Mouse (Mus musculus) MEL (cell line): ENCODE measurements at regions not wholly inside any gene's neighbourhood (a gene's known extent, or its start where the extent isn't known, plus 50 kb on each side); places are given as distances from the start of the nearest gene placed in this dataset.

Experiments used
- DNase-seq: peaks from one replicate; pipeline ENCODE4 v3.0.0; 2011; ENCODE audit warnings: low read depth, low spot score
- H3K27ac ChIP-seq: 2 replicates; pipeline ENCODE4 v1.5.1; 2012; ENCODE audit warnings: low read depth, mild to moderate bottlenecking, control low read depth, low read length, moderate library complexity; ENCODE audit not compliant: control insufficient read depth
- H3K27me3 ChIP-seq, 2 experiments: fragments of 150-350 bp in 1 of 2; sonication (generic) in 1 of 2; 2 replicates each; pipeline ENCODE4 v1.6.1; 2012; ENCODE audit warnings: low read length in 2 of 2, mild to moderate bottlenecking in 2 of 2, improper control_type of control experiment in 1 of 2, moderate library complexity in 1 of 2; ENCODE audit not compliant: insufficient read depth in 2 of 2, control insufficient read depth in 1 of 2
- H3K36me3 ChIP-seq, 2 experiments: 2 replicates each; pipeline ENCODE4 v1.6.1; 2012 to 2014; ENCODE audit warnings: low read length in 2 of 2, improper control_type of control experiment in 1 of 2, inconsistent platforms in 1 of 2, mild to moderate bottlenecking in 1 of 2; ENCODE audit not compliant: insufficient read depth in 2 of 2, control insufficient read depth in 1 of 2
- H3K4me1 ChIP-seq, 2 experiments: fragments of 150-350 bp in 1 of 2; sonication (generic) in 1 of 2; 2 replicates each; pipeline ENCODE4 v1.6.1; 2012; ENCODE audit warnings: low read length in 2 of 2, improper control_type of control experiment in 1 of 2, mild to moderate bottlenecking in 1 of 2; ENCODE audit not compliant: insufficient read depth in 2 of 2, control insufficient read depth in 1 of 2
- H3K4me3 ChIP-seq, 2 experiments: fragments of 150-350 bp in 1 of 2; sonication (generic) in 1 of 2; 2 replicates each; pipeline ENCODE4 v1.5.1; 2012; ENCODE audit warnings: low read depth in 2 of 2, low read length in 2 of 2, mild to moderate bottlenecking in 2 of 2, moderate library complexity in 2 of 2, control low read depth in 1 of 2, improper control_type of control experiment in 1 of 2; ENCODE audit not compliant: control insufficient read depth in 1 of 2, insufficient read depth in 1 of 2
- H3K79me2 ChIP-seq: 2 replicates; pipeline ENCODE4 v1.6.1; 2012; ENCODE audit warnings: mild to moderate bottlenecking, low read length, moderate library complexity; ENCODE audit not compliant: control insufficient read depth, poor library complexity, insufficient read depth
- H3K9ac ChIP-seq: 2 replicates; pipeline ENCODE4 v1.6.1; 2012; ENCODE audit warnings: low read depth, mild to moderate bottlenecking, control low read depth, low read length, moderate library complexity; ENCODE audit not compliant: control insufficient read depth, poor library complexity, severe bottlenecking
- H3K9me3 ChIP-seq: fragments of 150-350 bp; sonication (generic); replicated peaks from 2 replicates; pipeline ENCODE4 v1.6.1; 2012; ENCODE audit warnings: mild to moderate bottlenecking, low read length, improper control_type of control experiment, moderate library complexity; ENCODE audit not compliant: insufficient read depth
- CHD1 ChIP-seq: IDR thresholded peaks from 2 replicates; pipeline ENCODE4 v1.6.1; 2012; ENCODE audit warnings: low read depth, mild to moderate bottlenecking, inconsistent platforms, low read length, improper control_type of control experiment
- CTCF ChIP-seq, 3 experiments: IDR thresholded peaks in 2 of 3; conservative IDR thresholded peaks in 1 of 3; 2 replicates each; pipeline ENCODE4 v1.5.1; 2011 to 2012; ENCODE audit warnings: low read length in 3 of 3, low read depth in 2 of 3, mild to moderate bottlenecking in 2 of 3, improper control_type of control experiment in 1 of 3, inconsistent platforms in 1 of 3, mixed read lengths in 1 of 3, moderate library complexity in 1 of 3; ENCODE audit not compliant: control insufficient read depth in 1 of 3, insufficient read depth in 1 of 3, poor library complexity in 1 of 3, severe bottlenecking in 1 of 3
- E2F4 ChIP-seq: IDR thresholded peaks from 2 replicates; pipeline ENCODE4 v1.6.1; 2011; ENCODE audit warnings: low read depth, low read length, improper control_type of control experiment, borderline replicate concordance
- ELF1 ChIP-seq: IDR thresholded peaks from 2 replicates; pipeline ENCODE4 v1.6.1; 2014; ENCODE audit warnings: low read depth, mild to moderate bottlenecking, inconsistent platforms, low read length, improper control_type of control experiment, moderate library complexity
- ETS1 ChIP-seq: IDR thresholded peaks from 2 replicates; pipeline ENCODE4 v1.6.1; 2012; ENCODE audit warnings: low read depth, mild to moderate bottlenecking, inconsistent platforms, low read length, improper control_type of control experiment, moderate library complexity
- GABPA ChIP-seq: IDR thresholded peaks from 2 replicates; pipeline ENCODE4 v1.6.1; 2012; ENCODE audit warnings: low read depth, mild to moderate bottlenecking, inconsistent platforms, low read length, improper control_type of control experiment, moderate library complexity
- GATA1 ChIP-seq: IDR thresholded peaks from 2 replicates; pipeline ENCODE4 v1.6.1; 2011; ENCODE audit warnings: low read depth, low read length, improper control_type of control experiment
- JUND ChIP-seq: IDR thresholded peaks from 2 replicates; pipeline ENCODE4 v1.6.1; 2011; ENCODE audit warnings: low read depth, mild to moderate bottlenecking, improper control_type of control experiment, low read length
- KAT2A ChIP-seq: conservative IDR thresholded peaks from 2 replicates; pipeline ENCODE4 v1.6.1; 2012; ENCODE audit warnings: low read depth, low read length, improper control_type of control experiment, inconsistent platforms
- MAX ChIP-seq: IDR thresholded peaks from 2 replicates; pipeline ENCODE4 v1.6.1; 2011; ENCODE audit warnings: low read length, improper control_type of control experiment
- MAZ ChIP-seq: IDR thresholded peaks from 2 replicates; pipeline ENCODE4 v1.6.1; 2012; ENCODE audit warnings: low read depth, mild to moderate bottlenecking, inconsistent platforms, low read length, improper control_type of control experiment
- MEF2A ChIP-seq: IDR thresholded peaks from 2 replicates; pipeline ENCODE4 v1.6.1; 2014; ENCODE audit warnings: low read depth, mild to moderate bottlenecking, inconsistent platforms, low read length, improper control_type of control experiment; ENCODE audit not compliant: poor library complexity, insufficient replicate concordance, severe bottlenecking; ENCODE audit errors: extremely low read depth
- MYB ChIP-seq: IDR thresholded peaks from 2 replicates; pipeline ENCODE4 v1.6.1; 2011; ENCODE audit warnings: mild to moderate bottlenecking, low read depth, low read length, improper control_type of control experiment
- NELFE ChIP-seq: IDR thresholded peaks from 2 replicates; pipeline ENCODE4 v1.6.1; 2011; ENCODE audit warnings: low read depth, low read length, improper control_type of control experiment
- POLR2A ChIP-seq, 2 experiments: IDR thresholded peaks; 2 replicates each; pipeline ENCODE4 v1.6.1; 2011 to 2012; ENCODE audit warnings: low read length in 2 of 2, mild to moderate bottlenecking in 2 of 2, control low read depth in 1 of 2, improper control_type of control experiment in 1 of 2, low read depth in 1 of 2, moderate library complexity in 1 of 2; ENCODE audit not compliant: control insufficient read depth in 1 of 2, insufficient read depth in 1 of 2, poor library complexity in 1 of 2
- POLR2AphosphoS5 ChIP-seq: IDR thresholded peaks from 2 replicates; pipeline ENCODE4 v1.6.1; 2012; ENCODE audit warnings: low read depth, borderline replicate concordance, mild to moderate bottlenecking, inconsistent platforms, low read length, moderate library complexity, mixed read lengths
- TCF12 ChIP-seq: IDR thresholded peaks from 2 replicates; pipeline ENCODE4 v1.6.1; 2014; ENCODE audit warnings: low read depth, mild to moderate bottlenecking, inconsistent platforms, low read length, improper control_type of control experiment, moderate library complexity
- UBTF ChIP-seq: IDR thresholded peaks from 2 replicates; pipeline ENCODE4 v1.6.1; 2012; ENCODE audit warnings: low read depth, mild to moderate bottlenecking, inconsistent platforms, low read length, improper control_type of control experiment, moderate library complexity, borderline replicate concordance; ENCODE audit not compliant: insufficient read depth
- USF1 ChIP-seq: IDR thresholded peaks from 2 replicates; pipeline ENCODE4 v1.6.1; 2014; ENCODE audit warnings: low read depth, mild to moderate bottlenecking, inconsistent platforms, low read length, improper control_type of control experiment, moderate library complexity
- USF2 ChIP-seq, 2 experiments: IDR thresholded peaks; 2 replicates each; pipeline ENCODE4 v1.6.1; 2011 to 2012; ENCODE audit warnings: improper control_type of control experiment in 2 of 2, low read length in 2 of 2, borderline replicate concordance in 1 of 2, inconsistent platforms in 1 of 2, low read depth in 1 of 2, mild to moderate bottlenecking in 1 of 2; ENCODE audit not compliant: insufficient read depth in 1 of 2

GRCm38 (mm10) chr4:56374466-56374865 lies 365.4 kb upstream of the Gm26657 start:
- H3K79me2 ChIP-seq: no peaks in the 10 kb centered on the region
- TF ChIP-seq TCF12: no peak
- TF ChIP-seq CHD1: no peak
- TF ChIP-seq POLR2A (IDR thresholded peaks at IDR 0.05; ENCODE audit: control insufficient read depth in 1 of 2, insufficient read depth in 1 of 2, low read depth in 1 of 2, low read length in 2 of 2, poor library complexity in 1 of 2): no peak
- TF ChIP-seq UBTF: no peak
- no peak for TF ChIP-seq POLR2AphosphoS5
- TF ChIP-seq JUND: no peak
- no peak for TF ChIP-seq MAX
- no peak for TF ChIP-seq MYB
- no peak for TF ChIP-seq MAZ
- no peak for TF ChIP-seq GABPA
- no peak for TF ChIP-seq MEF2A
- no peak for TF ChIP-seq E2F4
- TF ChIP-seq NELFE: no peak
- TF ChIP-seq ELF1: no peak
- TF ChIP-seq ETS1: no peak
- TF ChIP-seq KAT2A: no peak
- TF ChIP-seq GATA1: no peak
- no peak for TF ChIP-seq CTCF (IDR thresholded peaks at IDR 0.05 in 2 of 3, conservative IDR thresholded peaks at IDR 0.05 in 1 of 3; ENCODE audit: control insufficient read depth in 1 of 3, insufficient read depth in 1 of 3, low read depth in 2 of 3, low read length in 3 of 3, poor library complexity in 1 of 3, severe bottlenecking in 1 of 3)
- no peaks in the 10 kb centered on the region for H3K27me3 ChIP-seq
- no peak overlapping the region for H3K9ac ChIP-seq
- DNase-seq: no peak
- no peak overlapping the region for H3K27ac ChIP-seq
- no peaks in the 10 kb centered on the region for H3K36me3 ChIP-seq
- H3K9me3 ChIP-seq: no peaks in the 10 kb centered on the region
- no peaks in the 10 kb centered on the region for H3K4me1 ChIP-seq
- H3K4me3 ChIP-seq: no peak overlapping the region

GRCm38 (mm10) chr4:56373746-56374145 lies 366.1 kb upstream of the Gm26657 start:
- Histone ChIP-seq H3K9ac (no peak overlapping the region), H3K36me3 (no peaks in the 10 kb centered on the region), H3K79me2 (no peaks in the 10 kb centered on the region), H3K9me3 (no peaks in the 10 kb centered on the region), H3K4me3 (no peak overlapping the region), H3K27ac (no peak overlapping the region), H3K27me3 (no peaks in the 10 kb centered on the region), H3K4me1 (no peaks in the 10 kb centered on the region)
- TF ChIP-seq CTCF (IDR thresholded peaks at IDR 0.05 in 2 of 3, conservative IDR thresholded peaks at IDR 0.05 in 1 of 3; ENCODE audit: control insufficient read depth in 1 of 3, insufficient read depth in 1 of 3, low read depth in 2 of 3, low read length in 3 of 3, poor library complexity in 1 of 3, severe bottlenecking in 1 of 3) (no peak), JUND (no peak), USF2 (IDR thresholded peaks at IDR 0.05; ENCODE audit: borderline replicate concordance in 1 of 2, insufficient read depth in 1 of 2, low read depth in 1 of 2, low read length in 2 of 2) (no peak), ETS1 (no peak), USF1 (no peak), UBTF (no peak)
- no peak for DNase-seq
